Mouse (Mus musculus) CH12F3 (cell line): ENCODE data around the gene Kirrel3.

ENCODE experiments used
- in situ Hi-C: fragments of 300-500 bp; cut with MboI; formaldehyde crosslinking; loops from 2 replicates; pipeline ENCODE4 v1.14.3; 2020; ENCODE audit warnings: low sequenced_read_pairs

Gene Kirrel3

GRCm38 (mm10) chr9:34485759-34486431, at the start of gene Kirrel3:
TSS of gene Kirrel3 (plus strand) at chr9:34485894.
- in situ Hi-C loops = loop anchor here (25.0 kb wide), 1 partner anchor 1224 kb away; no protein-coding TSS in a partner anchor

DNA sequence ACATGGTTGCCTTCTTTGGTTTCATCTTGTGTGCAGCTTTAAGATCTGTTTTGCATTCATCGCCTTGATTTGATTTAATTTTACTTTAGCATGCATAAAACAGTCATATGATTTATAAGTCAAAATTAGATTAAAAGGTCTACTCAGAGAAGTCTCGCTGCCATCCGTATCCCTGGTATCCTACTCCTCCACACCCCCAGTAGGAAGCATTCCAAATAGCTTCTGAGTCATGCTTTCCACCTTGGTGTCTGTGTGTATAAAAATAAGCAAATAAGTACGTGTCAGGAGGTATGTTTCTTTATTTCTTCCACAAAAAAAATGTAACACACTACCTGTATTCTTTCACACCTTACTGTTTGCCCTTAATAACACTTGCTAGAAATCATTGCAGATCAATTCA, 45.0 kb upstream of the Kirrel3 start:
- in situ Hi-C loops = no loop called here

GRCm38 (mm10) chr9:34443950-34444349, 41.7 kb upstream of the Kirrel3 start:
- in situ Hi-C loops = no loop called here

DNA sequence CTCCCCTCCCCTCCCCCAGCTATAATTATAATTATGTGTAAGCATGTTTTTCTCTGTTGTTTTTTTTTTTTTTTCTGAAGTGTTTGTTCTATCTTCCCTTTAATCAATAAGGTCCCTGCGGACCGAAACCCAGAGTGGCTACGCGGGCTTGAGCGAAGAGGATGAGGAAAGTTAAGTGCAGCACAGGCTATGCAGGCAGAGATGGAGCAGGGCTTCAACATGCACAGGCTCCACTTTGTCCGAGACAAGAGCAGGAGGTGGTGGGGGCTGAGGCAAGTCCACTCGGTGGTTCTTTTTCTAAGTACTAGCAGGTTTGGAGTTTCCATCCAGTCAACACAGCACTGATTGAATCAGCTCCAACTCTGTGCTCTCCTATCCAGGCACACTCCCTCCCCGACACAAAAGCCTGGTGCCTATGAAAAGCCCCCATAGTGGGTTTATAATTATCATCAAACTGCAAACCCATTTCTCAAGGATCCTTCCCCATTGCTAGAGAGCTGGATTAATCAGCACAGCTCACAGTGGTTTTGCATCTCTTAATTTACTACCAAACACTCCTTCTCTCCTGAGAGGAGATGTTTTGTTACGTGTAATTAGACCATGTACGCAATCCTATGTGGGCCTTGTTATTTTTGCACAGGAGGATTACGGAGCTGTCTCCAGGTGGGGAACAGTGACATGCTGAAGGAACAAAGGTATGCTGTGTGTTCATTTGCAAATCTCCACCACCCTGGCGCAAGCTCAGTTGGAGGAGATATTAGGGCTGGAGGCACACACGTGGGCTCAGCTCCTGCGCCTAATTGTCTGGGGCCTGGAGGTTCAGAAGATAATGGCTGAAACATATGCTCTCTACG, 39.0 kb upstream of the Kirrel3 start:
- in situ Hi-C loops = no loop called here

DNA sequence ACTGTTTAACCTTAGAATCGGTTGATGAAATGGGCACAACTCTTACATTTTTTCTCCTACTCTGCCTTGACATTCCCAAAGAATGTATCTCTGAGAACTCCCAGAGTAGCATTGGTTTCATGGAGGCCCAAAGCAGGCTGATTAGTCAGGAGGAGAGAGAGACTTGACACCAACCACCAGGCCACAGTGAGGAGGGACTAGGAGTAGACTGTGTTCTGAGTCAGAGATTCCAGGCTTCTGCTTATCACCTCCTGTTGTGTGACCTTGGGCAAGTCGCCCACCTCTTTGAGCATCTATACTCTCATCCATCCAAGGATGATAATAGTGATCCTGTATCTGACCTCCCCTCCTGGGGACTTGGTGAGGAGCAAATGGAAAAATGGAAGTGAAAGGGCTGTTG, 38.0 kb upstream of the Kirrel3 start:
- in situ Hi-C loops = no loop called here

DNA sequence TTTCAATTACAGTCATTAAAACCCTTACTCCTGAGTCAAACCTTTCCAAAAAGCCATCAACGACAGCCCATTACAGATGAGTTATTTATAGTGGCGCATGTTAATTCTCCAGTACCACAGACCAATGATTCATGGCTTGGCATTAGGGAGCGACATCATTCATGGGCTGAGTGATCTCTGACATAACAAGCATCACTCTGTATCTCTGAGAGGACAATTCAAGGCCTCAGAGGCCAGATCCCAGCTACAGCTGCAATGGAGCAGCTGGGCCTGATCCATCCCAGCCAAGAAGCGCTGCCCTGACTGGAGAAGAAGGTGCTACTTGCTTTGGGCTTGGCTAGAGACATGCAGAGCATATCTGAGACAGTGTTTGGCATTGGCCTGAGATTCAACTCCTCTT, 37.2 kb upstream of the Kirrel3 start:
- in situ Hi-C loops = no loop called here

GRCm38 (mm10) chr9:34458189-34458588, 27.5 kb upstream of the Kirrel3 start:
- in situ Hi-C loops = no loop called here

DNA sequence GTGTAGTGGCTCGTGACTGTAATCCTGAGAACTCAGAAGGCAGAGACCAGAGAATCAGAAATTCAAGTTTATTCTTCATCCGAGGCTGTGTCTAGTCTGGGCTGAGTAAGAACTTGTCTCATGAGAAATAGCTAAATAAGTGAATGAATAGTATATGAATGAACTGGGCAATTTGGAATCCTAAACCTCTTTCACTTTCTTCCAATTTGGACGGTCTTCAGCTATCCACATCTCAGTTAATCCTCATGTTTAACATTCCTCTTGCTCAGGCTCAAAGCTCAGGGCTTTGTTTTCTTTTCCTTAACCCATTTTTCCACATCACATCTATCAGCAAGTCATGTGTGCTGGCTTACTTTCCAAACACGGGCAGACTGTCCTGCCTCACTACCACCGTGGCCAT, 25.7 kb upstream of the Kirrel3 start:
- in situ Hi-C loops = no loop called here

- in situ Hi-C loops = no loop called here
These were observed 22.0 kb upstream of the Kirrel3 start for GRCm38 (mm10) chr9:34463666-34464065.

- in situ Hi-C loops = no loop called here
These were observed 19.6 kb upstream of the Kirrel3 start for GRCm38 (mm10) chr9:34466058-34466457.

- in situ Hi-C loops = no loop called here
These were observed 16.5 kb upstream of the Kirrel3 start for GRCm38 (mm10) chr9:34469180-34469579.

DNA sequence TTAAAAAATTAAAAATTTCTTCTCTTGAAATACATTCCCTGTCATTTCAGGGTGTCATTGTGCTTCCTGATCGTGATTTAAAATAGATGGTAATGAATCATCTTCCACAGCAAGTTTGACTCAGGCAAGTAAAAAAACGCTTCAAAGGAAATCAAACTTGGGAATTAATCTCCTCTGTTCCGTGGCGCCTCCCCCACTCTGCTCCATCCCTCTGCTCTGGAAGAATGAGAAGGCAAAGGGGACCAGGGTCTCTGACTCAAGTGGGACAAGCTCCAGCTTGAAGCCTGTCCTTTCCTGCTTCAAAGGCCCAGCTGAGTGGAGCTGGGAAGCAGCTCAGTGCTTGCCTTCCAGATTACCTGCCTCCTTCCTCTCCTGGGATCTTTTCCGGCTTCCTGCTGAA, 9.5 kb upstream of the Kirrel3 start:
- in situ Hi-C loops = loop anchor here (25.0 kb wide), 1 partner anchor 1214 kb away; no protein-coding TSS in a partner anchor

GRCm38 (mm10) chr9:34478494-34478893, 7.2 kb upstream of the Kirrel3 start:
- in situ Hi-C loops = loop anchor here (25.0 kb wide), 1 partner anchor 1216 kb away; no protein-coding TSS in a partner anchor

- in situ Hi-C loops = loop anchor here (25.0 kb wide), 1 partner anchor 1221 kb away; no protein-coding TSS in a partner anchor
These were observed 2.5 kb upstream of the Kirrel3 start for GRCm38 (mm10) chr9:34483236-34483635.

- in situ Hi-C loops = loop anchor here (25.0 kb wide), 1 partner anchor 1222 kb away; no protein-coding TSS in a partner anchor
These were observed 1.0 kb upstream of the Kirrel3 start for GRCm38 (mm10) chr9:34484665-34485064.

DNA sequence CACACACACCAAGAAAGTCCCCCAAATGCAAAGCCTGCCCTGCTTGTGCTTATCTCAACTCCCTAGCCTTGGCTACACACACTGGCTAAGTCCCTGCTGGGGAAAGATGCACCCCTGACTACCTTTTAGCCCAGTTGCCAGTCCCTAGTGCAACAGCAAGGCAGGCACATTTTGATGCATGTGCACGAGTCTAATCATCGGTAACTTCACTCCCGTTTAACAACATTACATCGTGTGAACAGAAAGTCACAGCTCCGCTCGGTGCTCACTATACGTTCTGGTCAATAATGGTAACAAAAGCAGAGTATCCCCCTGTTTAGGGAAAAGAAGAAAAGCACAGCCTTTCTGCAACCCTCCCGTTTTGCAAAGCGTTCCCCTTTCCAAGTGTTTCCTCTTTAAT, 2.6 kb downstream of the Kirrel3 start:
- in situ Hi-C loops = loop anchor here (25.0 kb wide), 1 partner anchor 1226 kb away; no protein-coding TSS in a partner anchor

GRCm38 (mm10) chr9:34488700-34489315, 3.1 kb downstream of the Kirrel3 start:
- in situ Hi-C loops = loop anchor here (25.0 kb wide), 1 partner anchor 1227 kb away; no protein-coding TSS in a partner anchor

GRCm38 (mm10) chr9:34489316-34489710, 3.6 kb downstream of the Kirrel3 start:
- in situ Hi-C loops = loop anchor here (25.0 kb wide), 1 partner anchor 1227 kb away; no protein-coding TSS in a partner anchor

DNA sequence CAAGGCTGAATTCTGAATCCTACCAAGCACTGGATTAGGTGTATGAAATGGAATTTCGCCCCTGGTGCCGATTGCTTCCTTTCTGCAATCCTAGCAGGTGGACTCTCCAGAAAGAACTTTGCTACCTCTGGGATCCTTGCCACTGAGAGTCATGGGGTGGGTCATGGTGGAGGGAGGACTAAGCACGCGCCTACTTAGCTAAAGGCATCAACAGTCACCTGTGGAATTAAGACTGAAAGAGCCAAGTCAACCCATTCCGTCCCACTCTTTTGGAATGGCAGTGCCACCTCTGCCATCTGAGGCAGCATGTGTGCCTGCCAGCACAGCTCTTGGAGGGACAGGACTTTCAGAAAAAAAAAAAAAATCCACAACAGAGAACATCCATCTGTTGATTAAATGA, 4.1 kb downstream of the Kirrel3 start:
- in situ Hi-C loops = loop anchor here (25.0 kb wide), 1 partner anchor 1227 kb away; no protein-coding TSS in a partner anchor

DNA sequence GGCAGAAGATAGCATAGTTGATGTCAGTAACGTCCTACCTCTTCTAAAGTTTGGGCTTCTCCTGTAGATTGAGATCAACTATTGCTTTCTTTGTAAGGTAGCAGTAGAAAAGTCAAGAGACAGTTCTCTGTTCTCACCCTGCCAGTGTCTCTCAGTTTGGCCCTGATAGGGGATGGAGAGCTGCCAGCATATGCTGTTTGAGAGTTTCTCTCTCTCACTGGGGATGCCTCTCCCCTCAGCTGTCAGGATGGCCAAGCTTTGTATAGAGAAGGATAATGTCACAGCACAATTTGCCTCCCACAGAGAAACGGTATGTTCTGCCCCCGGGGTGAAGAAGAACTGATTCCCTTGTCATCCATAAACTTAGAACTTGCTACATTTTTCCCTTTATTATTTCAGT, 6.4 kb downstream of the Kirrel3 start:
- in situ Hi-C loops = loop anchor here (25.0 kb wide), 1 partner anchor 1230 kb away; no protein-coding TSS in a partner anchor

GRCm38 (mm10) chr9:34493571-34493970, 7.9 kb downstream of the Kirrel3 start:
- in situ Hi-C loops = loop anchor here (25.0 kb wide), 1 partner anchor 1231 kb away; no protein-coding TSS in a partner anchor
